Mouse (Mus musculus) thymus, postnatal 0 days (tissue): ENCODE results near the gene Olfr979. TPM values are rescaled to one million over a fixed set of nuclear protein-coding genes. Genes with fewer than 3 reads are reported as not detected.
"Not testable (repeated sequence)": the region's sequence is repeated elsewhere in the genome, so short reads cannot be mapped to it uniquely, and the experiment has no call there.

ENCODE experiments used
- DNase-seq: peaks from one replicate; pipeline ENCODE4 v3.0.0-alpha.2; 2015; ENCODE audit warnings: low spot score
- polyA plus RNA-seq: library from polyadenylated mRNA; unstranded; fragments of >200 nt; fragmentation: Nextera tagmentation; extraction: Ambion mirVana; gene quantifications from 2 replicates; pipeline ENCODE4 v1.2.1, GENCODE M21; 2015

Olfr979 gene
- polyA plus RNA-seq, result not detected in 2 replicates

DNA sequence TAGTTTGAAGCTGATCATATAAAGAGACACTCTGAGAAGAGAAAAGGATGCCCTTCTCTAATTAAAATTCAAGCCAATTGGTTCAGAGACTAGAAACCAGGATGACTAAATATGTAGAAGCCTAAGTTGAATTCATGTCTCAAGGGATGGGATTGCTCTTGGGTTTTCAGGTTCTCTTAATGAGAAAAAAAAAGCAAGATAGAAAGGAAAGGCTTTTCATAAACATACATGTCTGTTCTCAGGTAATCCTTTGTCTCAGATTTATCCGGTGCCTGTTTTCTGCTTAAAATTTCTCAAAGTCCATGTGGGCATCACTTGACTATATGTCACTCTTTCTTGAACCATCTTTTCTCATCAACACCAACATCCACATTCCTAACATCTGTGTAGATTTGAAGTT, at the start of gene Olfr979:
Gene Olfr979 (minus strand): TSS at position 101 of the 400 bp plus-strand sequence.
- no peak for DNase-seq

DNA sequence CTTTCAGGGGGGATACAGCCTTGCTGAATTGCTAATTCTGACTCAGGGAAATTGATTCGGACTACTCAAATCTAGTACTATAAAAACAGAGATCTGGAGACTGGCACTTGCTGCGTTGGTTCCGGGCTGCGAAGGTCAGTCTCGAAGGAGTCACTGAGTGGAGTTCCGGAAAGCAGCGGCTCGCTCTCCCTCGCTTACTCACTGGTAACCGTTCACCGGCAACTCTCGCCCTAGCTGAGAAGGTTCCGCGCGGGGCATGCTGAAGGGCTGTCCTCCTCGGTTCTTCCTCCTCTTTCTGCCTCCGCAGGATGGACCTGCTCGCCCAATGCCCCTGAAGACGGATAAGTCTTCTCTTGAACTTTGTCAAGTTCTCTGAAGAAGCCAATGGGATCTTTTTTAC, 46.9 kb upstream of the Olfr979 start:
- DNase-seq, result no peak

DNA sequence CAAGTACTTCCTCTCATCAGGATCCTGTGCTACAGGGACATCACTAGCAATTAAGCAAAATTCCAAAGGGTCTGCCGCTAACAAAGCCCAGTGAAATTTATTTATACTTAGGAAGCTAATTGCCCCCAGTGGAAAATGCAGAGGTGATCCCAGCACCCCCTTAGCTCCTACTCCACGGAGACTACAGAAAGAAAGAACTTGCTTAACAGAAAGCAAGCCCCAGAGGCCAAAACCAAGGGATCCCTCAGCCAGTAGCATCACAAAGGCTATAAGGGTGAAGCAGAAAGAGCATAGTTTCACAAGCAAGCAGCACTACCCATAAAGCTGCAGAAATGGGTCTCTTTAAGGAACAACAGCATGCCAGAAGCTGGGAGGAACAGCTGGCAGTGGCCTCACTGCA, 17.9 kb upstream of the Olfr979 start, which contains the start of gene Olfr981:
Gene Olfr981 (plus strand): TSS at position 301 of the 400 bp plus-strand sequence.
- no peak for DNase-seq

DNA sequence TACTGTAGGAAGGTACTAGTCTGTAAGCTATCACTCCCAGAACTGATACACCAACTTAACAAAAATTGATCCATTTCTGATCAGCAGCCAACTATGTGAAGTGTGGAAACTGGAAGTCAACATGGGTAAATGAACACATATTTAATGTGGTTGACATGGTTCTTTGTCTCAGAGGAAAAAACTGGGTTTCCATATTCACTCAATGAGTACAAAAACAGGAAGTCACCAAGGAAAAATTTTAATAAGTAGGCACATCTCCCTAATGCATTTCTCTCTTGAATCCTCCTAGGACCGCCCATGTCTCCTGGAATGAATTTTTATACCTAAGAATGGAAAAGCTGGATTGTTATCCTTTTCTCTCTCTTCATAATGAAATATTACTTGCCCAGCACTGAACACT, 6.2 kb upstream of the Olfr979 start, which contains the start of gene Olfr980:
Gene Olfr980 (minus strand): TSS at position 101 of the 400 bp plus-strand sequence.
- DNase-seq, result no peak

DNA sequence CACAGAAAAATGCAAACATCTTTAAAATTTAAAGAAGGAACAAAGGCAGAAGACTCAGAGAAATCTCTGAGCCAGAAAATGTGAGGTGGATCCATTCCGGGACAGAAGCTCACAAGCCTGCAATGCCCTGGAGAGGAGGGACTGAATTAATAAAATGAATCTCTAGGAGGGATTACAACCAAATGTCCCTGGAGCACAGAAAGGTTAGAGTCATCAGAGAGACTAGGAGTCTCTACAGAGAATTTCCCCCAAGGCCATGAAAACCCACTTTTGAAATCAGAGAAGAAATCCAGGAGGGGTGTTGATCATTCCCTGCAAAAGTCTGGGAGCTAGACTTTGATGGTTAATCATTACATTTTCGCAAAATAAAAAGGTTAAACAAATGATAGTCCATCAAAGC, 11.5 kb downstream of the Olfr979 start, which contains the start of gene Olfr978:
Gene Olfr978 (plus strand): TSS at position 301 of the 400 bp plus-strand sequence.
- DNase-seq, result no peak

DNA sequence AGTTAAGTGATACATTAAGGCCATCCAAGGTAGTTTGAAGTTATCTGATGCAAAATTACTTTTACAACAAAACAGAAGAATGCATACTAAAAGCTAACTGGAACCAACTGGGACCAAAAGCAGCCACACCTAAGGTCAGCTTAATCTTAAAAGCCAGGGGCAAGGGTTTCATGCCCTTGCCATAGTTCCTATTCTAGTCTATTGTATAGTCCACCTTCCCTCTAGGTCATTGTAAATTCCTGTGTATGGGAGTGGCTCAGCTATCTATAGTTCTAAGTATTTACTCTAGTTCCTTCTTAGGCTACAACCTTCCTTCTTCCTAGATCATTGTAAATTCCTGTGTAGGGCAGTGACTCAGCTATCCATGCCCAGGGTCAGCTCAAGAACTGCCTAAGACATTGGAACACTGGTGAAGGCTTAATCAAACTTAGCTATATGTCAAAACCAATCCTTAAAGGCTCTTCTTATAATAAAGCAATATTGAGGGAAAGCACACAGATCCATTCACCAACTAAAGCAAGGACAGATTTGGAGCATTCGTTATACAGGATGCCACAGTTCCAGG, 26.6 kb downstream of the Olfr979 start:
- DNase-seq, result not testable (repeated sequence)

DNA sequence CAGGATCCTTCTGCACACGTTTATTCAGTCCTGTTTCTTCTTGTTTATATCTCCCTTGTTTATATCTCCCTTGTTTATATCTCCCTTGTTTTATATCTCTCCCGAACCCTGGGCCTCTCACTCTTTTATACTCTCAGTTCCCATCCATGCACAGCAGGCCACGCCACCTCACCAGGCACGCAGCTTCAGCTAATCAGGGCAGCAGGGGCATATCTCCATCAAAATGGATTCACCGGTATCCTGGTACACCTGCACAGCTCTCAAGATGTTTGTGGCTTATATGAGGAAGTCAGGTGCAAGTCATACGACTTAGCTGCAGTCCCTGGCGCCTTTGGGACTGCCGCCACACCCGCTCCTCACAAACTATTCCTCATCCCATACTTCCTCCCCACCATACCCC, 42.2 kb downstream of the Olfr979 start, which contains the start of gene Olfr976:
Gene Olfr976 (minus strand): TSS at position 101 of the 400 bp plus-strand sequence.
- DNase-seq, result not testable (repeated sequence)

DNA sequence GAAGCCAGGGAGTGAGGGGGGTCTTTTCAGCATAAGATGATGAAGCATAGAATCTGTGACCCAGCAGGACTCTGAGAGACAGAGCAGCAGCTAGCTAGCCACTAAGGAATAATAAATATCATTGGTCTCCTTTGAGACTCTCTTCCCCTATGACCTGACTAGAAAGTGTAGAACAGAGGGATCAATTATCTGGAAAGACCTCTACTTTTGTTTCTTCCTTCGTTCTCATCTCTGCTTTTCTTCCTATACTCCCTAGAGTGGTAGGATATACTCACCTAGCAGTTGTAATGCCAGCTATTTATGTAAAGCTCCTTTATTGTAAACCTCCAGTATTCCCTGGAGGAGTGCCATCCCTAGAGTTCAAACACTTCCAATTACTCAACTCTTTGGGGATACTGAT, 51.3 kb downstream of the Olfr979 start, which contains the start of gene Olfr975:
Gene Olfr975 (minus strand): TSS at position 101 of the 400 bp plus-strand sequence.
- DNase-seq, result no peak

Other genes with a start within 250 kb of the Olfr979 start
- gene Olfr968, start 220.2 kb downstream of the Olfr979 start, polyA plus RNA-seq, result not detected in 2 replicates
- not detected in 2 replicates for gene Olfr969, start 212.5 kb downstream of the Olfr979 start, polyA plus RNA-seq
- not detected in 2 replicates for gene Olfr970, start 194.6 kb downstream of the Olfr979 start, polyA plus RNA-seq
- not detected in 2 replicates for gene Olfr971, start 166.6 kb downstream of the Olfr979 start, polyA plus RNA-seq
- gene Olfr972, start 137.0 kb downstream of the Olfr979 start, polyA plus RNA-seq, result not detected in 2 replicates
- not detected in 2 replicates for gene Olfr229, start 96.1 kb downstream of the Olfr979 start, polyA plus RNA-seq
- not detected in 2 replicates for gene Olfr974, start 66.0 kb downstream of the Olfr979 start, polyA plus RNA-seq
- gene Olfr975, start 51.4 kb downstream of the Olfr979 start, polyA plus RNA-seq, result not detected in 2 replicates
- not detected in 2 replicates for gene Olfr976, start 42.3 kb downstream of the Olfr979 start, polyA plus RNA-seq
- gene Olfr978, start 11.4 kb downstream of the Olfr979 start, polyA plus RNA-seq, result not detected in 2 replicates
- not detected in 2 replicates for gene Olfr980, start 6.1 kb upstream of the Olfr979 start, polyA plus RNA-seq
- not detected in 2 replicates for gene Olfr981, start 18.0 kb upstream of the Olfr979 start, polyA plus RNA-seq
- not detected in 2 replicates for gene Olfr982, start 70.4 kb upstream of the Olfr979 start, polyA plus RNA-seq
- gene Olfr983, start 90.1 kb upstream of the Olfr979 start, polyA plus RNA-seq, result not detected in 2 replicates
- gene Olfr984, start 110.7 kb upstream of the Olfr979 start, polyA plus RNA-seq, result not detected in 2 replicates
- not detected in 2 replicates for gene Olfr985, start 126.7 kb upstream of the Olfr979 start, polyA plus RNA-seq
- not detected in 2 replicates for gene Tmem225, start 144.7 kb upstream of the Olfr979 start, polyA plus RNA-seq
- gene Olfr986, start 177.5 kb upstream of the Olfr979 start, polyA plus RNA-seq, result not detected in 2 replicates
- gene Zfp202, start 188.9 kb upstream of the Olfr979 start, polyA plus RNA-seq, result 1.3 and 1.6 TPM in 2 replicates